Mouse (Mus musculus) embryonic facial prominence, embryonic 11.5 days (tissue): ENCODE data around the gene Plxna2. TPM values are rescaled to one million over a fixed set of nuclear protein-coding genes. Genes with fewer than 3 reads are reported as not detected.

Source experiments
- ATAC-seq: fragments of 200-750 bp; cut with Nextera tagmentation; replicated peaks from 2 replicates; pipeline ENCODE4 v1.8.0; 2017; ENCODE audit warnings: low read depth; ENCODE audit not compliant: insufficient number of reproducible peaks, low FRiP score, low TSS enrichment
- DNase-seq: peaks from one replicate; pipeline ENCODE4 v3.0.0-alpha.2; 2015; ENCODE audit warnings: low spot score
- H3K27ac ChIP-seq: fragments of 300-500 bp; sonication (generic); replicated peaks from 2 replicates; pipeline ENCODE4 v1.5.1; 2014; ENCODE audit warnings: mild to moderate bottlenecking, low read depth, low read length, control low read depth
- H3K27me3 ChIP-seq: fragments of 300-500 bp; sonication (generic); 2 replicates; pipeline ENCODE4 v1.6.1; 2014; ENCODE audit warnings: mild to moderate bottlenecking, low read length, moderate library complexity, mixed read lengths; ENCODE audit not compliant: control insufficient read depth, insufficient read depth
- H3K36me3 ChIP-seq: fragments of 300-500 bp; sonication (generic); replicated peaks from 2 replicates; pipeline ENCODE4 v1.6.1; 2014; ENCODE audit warnings: low read depth, mild to moderate bottlenecking, low read length, moderate library complexity, mixed read lengths; ENCODE audit not compliant: control insufficient read depth, insufficient read depth
- H3K4me1 ChIP-seq: fragments of 300-500 bp; sonication (generic); 2 replicates; pipeline ENCODE4 v1.6.1; 2014; ENCODE audit warnings: low read length, mixed read lengths; ENCODE audit not compliant: control insufficient read depth, insufficient read depth
- H3K4me2 ChIP-seq: fragments of 300-500 bp; sonication (generic); 2 replicates; pipeline ENCODE4 v1.6.1; 2014; ENCODE audit warnings: low read depth, mild to moderate bottlenecking, control low read depth, low read length, moderate library complexity
- H3K4me3 ChIP-seq: fragments of 300-500 bp; sonication (generic); 2 replicates; pipeline ENCODE4 v1.5.1; 2014; ENCODE audit warnings: low read depth, low read length, control low read depth
- H3K9ac ChIP-seq: fragments of 300-500 bp; sonication (generic); replicated peaks from 2 replicates; pipeline ENCODE4 v1.6.1; 2014; ENCODE audit warnings: mild to moderate bottlenecking, control low read depth, low read length
- H3K9me3 ChIP-seq: fragments of 300-500 bp; sonication (generic); replicated peaks from 2 replicates; pipeline ENCODE4 v1.6.1; 2016; ENCODE audit warnings: mild to moderate bottlenecking, low read length, inconsistent platforms, mixed read lengths; ENCODE audit not compliant: control insufficient read depth
- WGBS: fragments of 180-500 bp; shearing (Covaris S2); extraction: QIAGEN DNeasy Blood & Tissue Kit; methylation state at CpG from one replicate; pipeline ENCODE4 v1.1.7; 2014; 5-methylcytosine and 5-hydroxymethylcytosine counted together
- polyA plus RNA-seq: library from polyadenylated mRNA; unstranded; fragments of >200 nt; fragmentation: Nextera tagmentation; extraction: Ambion mirVana; gene quantifications from 2 replicates; pipeline ENCODE4 v1.2.1, GENCODE M21; 2014

Plxna2 gene
- polyA plus RNA-seq, 1 experiment from 2014 or later, result 8.4 TPM

- Histone ChIP-seq H3K4me2 (no peak overlapping the region), H3K27ac (no peak overlapping the region)
These were observed 69.7 kb downstream of the Plxna2 start for GRCm38 (mm10) chr1:194687746-194688145.

GRCm38 (mm10) chr1:194688161-194688560 lies 70.1 kb downstream of the Plxna2 start:
- H3K9ac ChIP-seq, result no peak overlapping the region
- H3K9me3 ChIP-seq, result no peaks in the 10 kb centered on the region
- no peak for DNase-seq
- no peaks in the 10 kb centered on the region for H3K4me1 ChIP-seq
- WGBS, result 64% methylated on average over 2 of the region's 2 CpGs
- H3K36me3 ChIP-seq, result no peaks in the 10 kb centered on the region
- H3K27ac ChIP-seq, result no peak overlapping the region
- H3K4me2 ChIP-seq, result no peak overlapping the region
- no peaks in the 10 kb centered on the region for H3K27me3 ChIP-seq
- no peak overlapping the region for H3K4me3 ChIP-seq
- no peak for ATAC-seq

More at GRCm38 (mm10) chr1:194687746-194688145, 69.7 kb downstream of the Plxna2 start:
- no peaks in the 10 kb centered on the region for H3K27me3 ChIP-seq
- WGBS, result 30% methylated on average over 1 of the region's 1 CpGs
- no peak overlapping the region for H3K4me3 ChIP-seq
- DNase-seq, result no peak
- no peaks in the 10 kb centered on the region for H3K36me3 ChIP-seq
- H3K9ac ChIP-seq, result no peak overlapping the region
- H3K9me3 ChIP-seq, result no peaks in the 10 kb centered on the region
- ATAC-seq, result no peak
- H3K4me1 ChIP-seq, result no peaks in the 10 kb centered on the region

DNA sequence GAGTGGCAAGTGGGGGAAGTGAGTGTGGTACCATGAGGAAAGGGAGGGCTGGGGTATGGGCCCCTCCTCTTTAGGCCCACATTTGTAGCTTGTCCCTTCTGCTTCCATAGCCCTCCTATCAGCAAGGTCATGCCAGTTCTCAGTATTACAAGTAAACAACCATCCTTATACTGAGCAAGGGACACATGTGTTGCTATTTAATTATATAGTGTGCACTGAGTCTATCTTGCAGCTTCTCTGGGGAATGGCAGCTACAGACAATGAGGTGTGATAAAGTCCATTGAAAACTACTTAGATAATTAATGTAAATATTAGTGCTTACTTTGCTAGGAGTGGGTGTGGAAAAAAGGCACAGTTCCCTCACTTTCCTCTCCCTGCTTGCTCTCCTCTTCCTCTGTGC lies 75.0 kb downstream of the Plxna2 start:
- ATAC-seq, result no peak

GRCm38 (mm10) chr1:194693488-194693887 lies 75.5 kb downstream of the Plxna2 start:
- Histone ChIP-seq H3K4me2 (no peak overlapping the region), H3K27me3 (no peaks in the 10 kb centered on the region), H3K27ac (no peak overlapping the region), H3K9me3 (no peaks in the 10 kb centered on the region), H3K36me3 (no peaks in the 10 kb centered on the region), H3K9ac (no peak overlapping the region), H3K4me3 (no peak overlapping the region), H3K4me1 (no peaks in the 10 kb centered on the region)
- no peak for DNase-seq
- no peak for ATAC-seq
- WGBS, result 72% methylated on average over 2 of the region's 2 CpGs

More for the DNA sequence above, 75.0 kb downstream of the Plxna2 start:
- Histone ChIP-seq H3K27me3 (no peaks in the 10 kb centered on the region), H3K4me2 (no peak overlapping the region), H3K4me1 (no peaks in the 10 kb centered on the region), H3K36me3 (no peaks in the 10 kb centered on the region), H3K9me3 (no peaks in the 10 kb centered on the region), H3K4me3 (no peak overlapping the region), H3K27ac (no peak overlapping the region), H3K9ac (no peak overlapping the region)
- no peak for DNase-seq

GRCm38 (mm10) chr1:194694805-194695204 lies 76.8 kb downstream of the Plxna2 start:
- Histone ChIP-seq H3K36me3 (no peaks in the 10 kb centered on the region), H3K9ac (no peak overlapping the region), H3K4me3 (no peak overlapping the region), H3K4me2 (no peak overlapping the region), H3K9me3 (no peaks in the 10 kb centered on the region), H3K27me3 (no peaks in the 10 kb centered on the region), H3K27ac (no peak overlapping the region), H3K4me1 (no peaks in the 10 kb centered on the region)
- 84% methylated on average over 2 of the region's 2 CpGs for WGBS
- DNase-seq, result no peak
- ATAC-seq, result no peak

- no peak overlapping the region for H3K9ac ChIP-seq
- ATAC-seq (no peak), DNase-seq (no peak)
- H3K4me1 ChIP-seq, result no peaks in the 10 kb centered on the region
- H3K27ac ChIP-seq, result no peak overlapping the region
- H3K27me3 ChIP-seq, result no peaks in the 10 kb centered on the region
- H3K9me3 ChIP-seq, result no peaks in the 10 kb centered on the region
- no peaks in the 10 kb centered on the region for H3K36me3 ChIP-seq
- no peak overlapping the region for H3K4me2 ChIP-seq
- no peak overlapping the region for H3K4me3 ChIP-seq
- WGBS, result 90% methylated on average over 2 of the region's 2 CpGs
These were observed 79.4 kb downstream of the Plxna2 start for GRCm38 (mm10) chr1:194697439-194697838.

DNA sequence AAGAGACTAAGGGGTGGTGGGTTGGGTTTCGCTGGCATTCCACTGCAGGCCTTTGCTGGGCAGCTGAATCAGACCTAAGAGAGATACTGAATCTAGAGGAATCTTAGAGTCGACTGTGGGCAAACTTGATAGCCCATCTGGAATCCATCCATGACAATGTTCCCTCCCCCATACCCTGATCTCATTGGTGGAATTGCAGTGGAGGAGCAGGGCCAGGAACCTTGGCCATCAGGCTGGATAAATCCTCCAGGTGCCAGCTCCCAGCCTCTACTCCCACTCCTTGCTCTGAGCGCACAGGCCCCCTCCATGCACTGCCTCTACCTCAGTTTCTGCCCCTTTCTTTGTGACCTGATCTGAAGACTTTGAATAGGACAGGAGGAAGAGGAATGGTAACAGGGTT lies 81.3 kb downstream of the Plxna2 start:
- Histone ChIP-seq H3K4me3 (no peak overlapping the region), H3K4me1 (no peaks in the 10 kb centered on the region), H3K9me3 (no peaks in the 10 kb centered on the region), H3K9ac (no peak overlapping the region), H3K27me3 (no peaks in the 10 kb centered on the region), H3K36me3 (no peaks in the 10 kb centered on the region), H3K27ac (no peak overlapping the region), H3K4me2 (no peak overlapping the region)
- 67% methylated on average over 3 of the region's 3 CpGs for WGBS
- ATAC-seq (no peak), DNase-seq (no peak)

DNA sequence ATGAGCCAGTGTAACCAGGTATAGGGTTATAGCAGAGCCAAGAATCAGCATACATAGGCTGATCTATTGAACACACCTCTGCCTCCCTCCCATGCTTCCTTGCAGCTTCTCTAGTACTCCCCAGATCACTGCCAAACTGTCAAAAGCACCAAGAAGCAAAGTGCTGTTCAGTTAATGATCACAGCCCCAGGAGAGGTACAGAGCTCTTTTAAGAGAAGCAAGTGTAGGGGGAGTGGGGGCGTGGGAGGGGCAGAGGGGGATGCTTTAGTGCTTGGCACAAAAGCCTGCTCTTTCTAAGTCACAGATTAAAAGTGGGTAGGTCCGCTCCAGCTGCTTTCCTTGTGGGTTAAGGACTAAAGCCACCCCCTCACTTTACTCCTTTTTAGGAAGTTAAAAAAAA lies 85.2 kb downstream of the Plxna2 start:
- Histone ChIP-seq H3K9me3 (no peaks in the 10 kb centered on the region), H3K27ac (no peak overlapping the region), H3K9ac (no peak overlapping the region), H3K4me3 (no peak overlapping the region), H3K4me1 (no peaks in the 10 kb centered on the region), H3K4me2 (no peak overlapping the region), H3K27me3 (no peaks in the 10 kb centered on the region), H3K36me3 (no peaks in the 10 kb centered on the region)
- DNase-seq (no peak), ATAC-seq (no peak)
- 63% methylated on average over 2 of the region's 2 CpGs for WGBS
